Mouse (Mus musculus) heart, postnatal 0 days (tissue): ENCODE measurements around the gene Fermt2. TPM values are rescaled to one million over a fixed set of nuclear protein-coding genes. Genes with fewer than 3 reads are reported as not detected.
A peak's percentile ranks its signal among the peaks of the same experiment; 100 is the strongest.

Source experiments
- ATAC-seq: fragments of 200-750 bp; cut with Nextera tagmentation; 2 replicates; pipeline ENCODE4 v1.8.0; 2017; ENCODE audit warnings: low read depth, moderate number of reproducible peaks, moderate library complexity; ENCODE audit not compliant: insufficient read depth
- DNase-seq: peaks from one replicate; pipeline ENCODE4 v3.0.0-alpha.2; 2016; ENCODE audit warnings: low spot score
- H3K27ac ChIP-seq: fragments of 300-500 bp; sonication (generic); 2 replicates; pipeline ENCODE4 v1.5.1; 2014; ENCODE audit warnings: low read depth, mild to moderate bottlenecking
- H3K27me3 ChIP-seq: fragments of 300-500 bp; sonication (generic); 2 replicates; pipeline ENCODE4 v1.6.1; 2014; ENCODE audit warnings: low read length, mixed read lengths; ENCODE audit not compliant: control insufficient read depth, insufficient read depth
- H3K36me3 ChIP-seq: fragments of 300-500 bp; sonication (generic); replicated peaks from 2 replicates; pipeline ENCODE4 v1.6.1; 2014; ENCODE audit warnings: low read length, mixed read lengths; ENCODE audit not compliant: control insufficient read depth, insufficient read depth
- H3K4me1 ChIP-seq: fragments of 300-500 bp; sonication (generic); 2 replicates; pipeline ENCODE4 v1.6.1; 2014; ENCODE audit warnings: antibody characterized with exemption; ENCODE audit not compliant: control insufficient read depth, insufficient read depth
- H3K4me2 ChIP-seq: fragments of 300-500 bp; sonication (generic); 2 replicates; pipeline ENCODE4 v1.6.1; 2014; ENCODE audit warnings: low read depth, mild to moderate bottlenecking, low read length, moderate library complexity
- H3K4me3 ChIP-seq: fragments of 300-500 bp; sonication (generic); 2 replicates; pipeline ENCODE4 v1.5.1; 2014; ENCODE audit warnings: low read depth, low read length
- H3K9ac ChIP-seq: fragments of 300-500 bp; sonication (generic); replicated peaks from 2 replicates; pipeline ENCODE4 v1.6.1; 2014; ENCODE audit warnings: low read depth, low read length, mixed read lengths
- H3K9me3 ChIP-seq: fragments of 300-500 bp; sonication (generic); replicated peaks from 2 replicates; pipeline ENCODE4 v1.6.1; 2016; ENCODE audit warnings: low read length; ENCODE audit not compliant: control insufficient read depth
- CTCF ChIP-seq: IDR thresholded peaks from 2 replicates; pipeline ENCODE4 v1.5.1; 2016; ENCODE audit warnings: antibody characterized with exemption, control low read depth, low read depth
- EP300 ChIP-seq: IDR thresholded peaks from 2 replicates; pipeline ENCODE4 v1.6.1; 2016; ENCODE audit warnings: antibody characterized with exemption, low read depth
- WGBS: fragments of 180-500 bp; shearing (Covaris S2); extraction: QIAGEN DNeasy Blood & Tissue Kit; methylation state at CpG from one replicate; pipeline ENCODE4 v1.1.7; 2014; 5-methylcytosine and 5-hydroxymethylcytosine counted together
- polyA plus RNA-seq: library from polyadenylated mRNA; unstranded; fragments of >200 nt; fragmentation: Nextera tagmentation; extraction: Ambion mirVana; gene quantifications from 2 replicates; pipeline ENCODE4 v1.2.1, GENCODE M21; 2015
- total RNA-seq: library from RNA; depleted of rRNA; stranded (reverse); fragments of >200 nt; gene quantifications from 2 replicates; pipeline ENCODE4 v1.2.3, GENCODE M21; 2014; ENCODE audit warnings: low replicate concordance

The Fermt2 gene
- total and polyA plus RNA-seq, 2 experiments from 2014 or later, result 119 to 221 TPM

DNA sequence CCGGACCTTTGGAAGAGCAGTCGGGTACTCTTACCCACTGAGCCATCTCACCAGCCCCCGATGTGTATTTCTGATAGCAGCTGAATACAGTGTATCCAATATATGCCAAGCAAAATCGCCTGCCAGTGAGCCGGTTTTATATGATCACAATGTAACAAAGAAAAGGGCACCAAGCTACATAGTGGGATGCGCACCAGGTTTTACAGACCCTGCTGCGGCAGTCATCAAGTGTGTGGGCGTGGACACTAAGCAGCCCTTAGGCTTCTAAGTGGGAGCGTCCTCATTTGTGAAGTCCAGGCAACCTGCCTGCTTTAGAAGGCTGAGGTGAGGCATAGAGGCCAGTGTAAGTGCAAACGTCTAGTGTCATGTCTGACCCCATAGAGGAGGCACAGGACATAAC, 69.4 kb downstream of the Fermt2 start:
- ATAC-seq, result no peak
- no peak overlapping the region for H3K4me3 ChIP-seq
- peaks cover 15% of the 10 kb centered on the region for H3K4me1 ChIP-seq
- H3K9me3 ChIP-seq, result no peaks in the 10 kb centered on the region
- no peak for DNase-seq
- TF ChIP-seq EP300, result no peak
- TF ChIP-seq CTCF, result no peak
- no peaks in the 10 kb centered on the region for H3K27me3 ChIP-seq
- WGBS, result 90% methylated on average over 10 of the region's 10 CpGs
- H3K4me2 ChIP-seq, result no peak overlapping the region
- H3K36me3 ChIP-seq, result peaks cover 70% of the 10 kb centered on the region
- H3K9ac ChIP-seq, result no peak overlapping the region
- H3K27ac ChIP-seq, result no peak overlapping the region

DNA sequence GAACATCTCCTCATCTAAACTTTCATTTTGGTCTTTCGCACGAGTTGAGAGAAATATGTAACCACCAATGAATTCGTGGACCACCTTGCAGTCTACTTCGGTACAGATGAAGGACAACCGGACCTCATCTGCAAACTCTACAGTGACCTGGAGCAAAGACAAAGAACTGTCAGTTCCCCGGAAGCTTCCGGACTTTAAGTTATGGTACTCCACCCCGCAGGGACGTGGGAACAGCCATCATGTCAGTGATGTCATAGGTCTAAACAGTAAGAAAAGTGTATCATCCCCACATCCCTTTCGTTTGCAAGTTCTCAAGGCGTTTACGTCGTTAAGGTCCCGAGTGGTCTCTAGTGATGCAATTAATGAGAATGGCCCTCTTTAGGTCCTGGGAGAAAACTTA, 70.0 kb downstream of the Fermt2 start:
- no peak for TF ChIP-seq CTCF
- no peak for TF ChIP-seq EP300
- Histone ChIP-seq H3K4me2 (no peak overlapping the region), H3K4me3 (no peak overlapping the region), H3K9ac (no peak overlapping the region), H3K27me3 (no peaks in the 10 kb centered on the region), H3K9me3 (no peaks in the 10 kb centered on the region), H3K27ac (no peak overlapping the region), H3K4me1 (peaks cover 21% of the 10 kb centered on the region), H3K36me3 (peaks cover 65% of the 10 kb centered on the region)
- 91% methylated on average over 14 of the region's 14 CpGs for WGBS
- no peak for ATAC-seq
- DNase-seq, result no peak

DNA sequence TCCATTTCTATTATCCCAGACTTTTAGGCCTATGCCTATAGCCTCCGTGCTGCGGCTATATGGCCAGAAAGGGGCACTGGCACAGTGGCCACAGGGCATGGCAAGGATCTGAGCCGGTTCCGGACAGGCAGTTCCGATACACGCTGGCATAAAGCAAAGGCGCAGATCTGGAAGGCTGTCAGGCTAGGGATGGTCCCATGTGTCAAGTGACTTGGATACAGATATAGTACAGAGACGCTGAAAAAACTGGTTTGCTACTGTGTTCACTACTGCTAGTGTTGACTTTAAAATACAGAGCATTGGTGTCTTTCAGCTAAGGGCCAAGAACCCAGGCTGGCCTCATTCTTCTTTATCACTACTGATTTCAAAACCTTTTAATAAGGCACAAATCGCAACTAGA, 72.9 kb downstream of the Fermt2 start:
- WGBS, result 48% methylated on average over 9 of the region's 9 CpGs
- H3K9ac ChIP-seq, result 0 out of 2 replicates have a peak overlapping the region, but pooled peaks have one; percentile 2
- H3K36me3 ChIP-seq, result peaks cover 44% of the 10 kb centered on the region

DNA sequence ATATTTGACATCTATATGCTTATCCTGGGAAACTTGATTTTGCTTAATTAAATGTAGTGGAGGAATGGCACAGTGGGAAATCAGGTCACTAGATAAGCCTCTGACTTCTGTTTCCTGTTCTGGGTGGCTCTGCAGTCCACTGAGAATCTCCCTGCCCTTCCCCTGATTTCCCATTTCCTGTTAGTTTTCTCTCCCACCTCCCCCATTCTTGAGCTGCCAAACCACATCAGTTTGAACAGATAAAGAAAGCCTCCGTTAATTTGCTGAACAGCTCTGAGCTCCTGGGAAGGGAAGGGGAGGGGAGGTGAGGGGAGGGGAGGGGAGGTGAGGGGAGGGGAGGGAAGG, 73.4 kb downstream of the Fermt2 start:
- 0% methylated on average over 1 of the region's 1 CpGs for WGBS
- no peak for TF ChIP-seq CTCF
- TF ChIP-seq EP300, result peak; percentile 81
- peak; percentile 24; the same call in 1 of the 2 replicates for ATAC-seq

More for the DNA sequence above, 72.9 kb downstream of the Fermt2 start:
- no peak overlapping the region for H3K4me3 ChIP-seq
- peaks cover 47% of the 10 kb centered on the region for H3K4me1 ChIP-seq
- no peak for DNase-seq
- no peaks in the 10 kb centered on the region for H3K27me3 ChIP-seq
- no peaks in the 10 kb centered on the region for H3K9me3 ChIP-seq
- H3K4me2 ChIP-seq, result no peak overlapping the region
- no peak for TF ChIP-seq CTCF
- no peak; the same call in 1 of the 2 replicates for TF ChIP-seq EP300
- peak overlapping the region; percentile 82 for H3K27ac ChIP-seq
- ATAC-seq, result 0 out of 2 replicates have a peak, but pooled peaks have one; percentile 5

DNA sequence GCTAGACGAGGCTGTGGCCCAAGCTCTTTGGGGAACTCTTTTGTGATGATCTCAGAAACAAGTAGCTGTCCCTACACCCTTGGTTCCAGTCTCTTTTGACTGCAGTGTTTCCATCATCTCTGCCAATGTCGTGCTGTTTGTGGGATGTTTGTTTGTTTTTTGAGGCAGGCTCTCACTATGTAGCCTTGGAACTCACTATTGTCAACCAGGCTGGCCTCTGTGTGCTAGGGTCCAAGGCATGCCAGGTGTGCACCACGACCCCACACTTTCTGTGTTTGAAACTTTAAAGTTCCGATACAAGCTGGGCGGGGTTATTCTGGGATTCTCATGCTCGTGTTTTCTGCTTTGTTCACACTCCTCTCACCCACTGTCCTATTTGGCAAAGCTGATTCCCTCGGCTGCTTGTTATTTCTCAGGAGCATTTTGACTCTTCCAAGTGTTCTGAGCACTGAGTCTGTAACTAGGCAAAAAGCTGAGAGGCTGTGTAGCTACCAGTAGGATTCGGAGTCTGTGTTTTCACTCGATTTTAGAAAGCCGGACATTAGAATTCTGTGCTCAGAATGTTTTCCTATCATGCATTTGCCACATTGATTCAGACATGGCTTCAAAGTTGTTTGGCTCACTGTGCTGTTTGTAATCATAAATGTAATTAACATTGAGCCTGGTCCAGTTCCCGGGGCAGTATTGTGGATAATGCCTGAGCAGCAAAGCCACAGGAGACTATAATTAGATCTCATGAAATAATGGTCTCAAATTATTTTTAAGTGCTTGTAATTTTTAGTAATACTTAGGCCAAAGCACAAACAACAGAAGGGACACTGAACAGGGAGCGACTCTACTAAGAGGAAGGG, 74.0 kb downstream of the Fermt2 start:
- TF ChIP-seq EP300, result no peak
- no peak for TF ChIP-seq CTCF
- Histone ChIP-seq H3K9ac (no peak overlapping the region), H3K27ac (peak overlapping the region; percentile 89), H3K4me2 (no peak overlapping the region), H3K4me3 (no peak overlapping the region), H3K4me1 (peaks cover 52% of the 10 kb centered on the region), H3K27me3 (no peaks in the 10 kb centered on the region), H3K36me3 (peaks cover 33% of the 10 kb centered on the region), H3K9me3 (no peaks in the 10 kb centered on the region)
- DNase-seq (peak; percentile 66), ATAC-seq (no peak)
- WGBS, result 31% methylated on average over 12 of the region's 12 CpGs

More for the DNA sequence above, 73.4 kb downstream of the Fermt2 start:
- H3K27me3 ChIP-seq, result no peaks in the 10 kb centered on the region
- H3K9me3 ChIP-seq, result no peaks in the 10 kb centered on the region
- H3K36me3 ChIP-seq, result peaks cover 39% of the 10 kb centered on the region
- H3K4me3 ChIP-seq, result no peak overlapping the region
- no peak overlapping the region for H3K9ac ChIP-seq
- peak; percentile 72 for DNase-seq
- no peak overlapping the region for H3K4me2 ChIP-seq
- H3K4me1 ChIP-seq, result peaks cover 47% of the 10 kb centered on the region
- peak overlapping the region; percentile 89 for H3K27ac ChIP-seq
